Mouse (Mus musculus): ENCODE measurements at regions not wholly inside any gene's neighbourhood (a gene's known extent, or its start where the extent isn't known, plus 50 kb on each side); places are given as distances from the start of the nearest gene placed in this dataset.

DNA sequence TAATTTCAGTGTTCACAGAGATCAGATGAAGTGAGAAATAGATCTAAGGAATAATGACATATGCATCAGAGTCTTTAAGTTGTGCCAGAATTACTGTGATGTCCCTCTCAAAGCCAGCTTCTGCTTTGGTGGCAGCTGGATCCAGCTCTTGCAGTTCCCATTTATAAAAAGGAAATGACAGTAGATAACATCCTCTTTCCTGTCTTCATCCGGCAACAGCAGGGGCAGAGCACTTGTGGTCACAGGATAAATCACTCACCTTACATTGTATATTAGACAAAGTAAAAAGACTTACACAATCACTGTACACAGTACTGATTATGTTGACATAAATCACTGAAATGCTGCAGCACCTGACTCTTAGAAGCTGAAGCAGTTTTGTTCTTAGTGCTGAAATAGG, 1214.2 kb downstream of the Adam6a start:
- ATAC-seq (ENCODE audit: poor library complexity, severe bottlenecking) = peak; percentile 91

DNA sequence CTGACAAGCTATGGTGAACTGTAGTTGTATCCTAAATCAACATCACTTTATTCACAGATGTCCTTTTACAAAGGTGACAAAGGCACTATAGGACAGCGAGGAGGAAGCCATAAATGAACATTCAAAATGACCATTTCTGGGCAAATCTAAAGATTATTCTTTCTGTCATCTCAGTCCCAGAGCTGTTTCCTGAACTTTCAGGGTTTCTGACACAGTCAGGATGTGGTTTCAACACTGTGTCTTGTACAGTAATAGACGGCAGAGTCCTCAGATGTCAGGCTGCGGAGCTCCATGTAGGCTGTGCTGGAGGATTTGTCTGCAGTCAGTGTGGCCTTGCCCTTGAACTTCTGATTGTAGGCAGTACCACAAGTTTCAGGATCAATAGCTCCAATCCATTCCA, 1220.5 kb downstream of the Adam6a start:
- ATAC-seq (ENCODE audit: poor library complexity, severe bottlenecking) = peak; percentile 64

DNA sequence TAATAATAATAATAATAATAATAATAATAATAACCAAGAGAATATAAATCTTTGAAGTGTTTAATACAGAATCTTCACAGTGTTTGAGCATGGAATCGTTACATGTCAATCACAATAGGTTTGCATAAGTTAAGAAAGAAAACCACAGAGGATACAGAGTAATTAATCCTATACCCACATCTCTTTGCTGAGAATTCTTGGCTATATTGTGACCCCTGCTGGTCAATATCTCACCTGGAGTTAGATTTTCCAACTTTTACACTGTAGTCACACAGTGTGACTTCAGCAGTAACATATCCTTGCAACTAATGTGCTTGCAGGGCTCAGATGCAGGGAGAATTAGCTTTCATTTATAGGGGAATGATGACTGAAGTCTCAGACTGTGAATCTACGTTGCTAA, 1231.7 kb downstream of the Adam6a start:
- ATAC-seq (ENCODE audit: poor library complexity, severe bottlenecking) = peak; percentile 24; the same call in 1 of the 2 replicates

DNA sequence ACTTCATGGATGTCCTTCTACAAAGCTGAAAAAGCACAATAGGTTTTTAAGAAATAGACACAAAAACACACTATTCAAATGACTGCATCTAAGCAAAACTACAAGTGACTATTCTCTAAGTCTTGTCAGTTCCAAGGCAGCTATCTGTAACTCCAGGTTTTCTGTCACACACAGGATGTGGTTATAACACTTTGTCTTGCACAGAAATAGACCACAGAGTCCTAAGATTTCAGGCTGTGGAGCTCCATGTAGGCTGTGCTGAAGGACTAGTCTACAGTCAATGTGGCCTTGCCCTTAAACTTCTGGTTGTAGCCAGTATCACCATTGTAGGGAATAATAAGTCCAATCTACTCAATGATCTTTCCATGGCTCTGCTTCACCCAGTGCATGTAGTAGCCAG, 1243.1 kb upstream of the Zfp386 start:
- ATAC-seq (ENCODE audit: poor library complexity, severe bottlenecking) = peak; percentile 51

DNA sequence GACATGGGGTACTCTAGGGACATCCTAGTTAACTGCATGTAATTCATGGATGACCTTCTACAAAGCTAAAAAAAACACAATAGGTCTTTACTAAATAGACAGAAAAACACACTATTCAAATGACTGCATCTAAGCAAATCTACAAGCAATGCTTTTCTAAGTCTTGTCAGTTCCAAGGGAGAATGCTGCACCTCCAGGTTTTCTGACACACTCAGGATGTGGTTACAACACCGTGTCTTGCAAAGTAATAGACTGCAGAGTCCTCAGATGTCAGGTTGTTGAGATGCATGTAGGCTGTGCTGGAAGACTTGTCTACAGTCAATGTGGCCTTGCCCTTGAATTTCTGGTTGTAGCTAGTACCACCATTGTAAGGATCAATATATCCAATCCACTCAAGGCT, 1238.3 kb upstream of the Zfp386 start:
- no peak for ATAC-seq (ENCODE audit: poor library complexity, severe bottlenecking)

DNA sequence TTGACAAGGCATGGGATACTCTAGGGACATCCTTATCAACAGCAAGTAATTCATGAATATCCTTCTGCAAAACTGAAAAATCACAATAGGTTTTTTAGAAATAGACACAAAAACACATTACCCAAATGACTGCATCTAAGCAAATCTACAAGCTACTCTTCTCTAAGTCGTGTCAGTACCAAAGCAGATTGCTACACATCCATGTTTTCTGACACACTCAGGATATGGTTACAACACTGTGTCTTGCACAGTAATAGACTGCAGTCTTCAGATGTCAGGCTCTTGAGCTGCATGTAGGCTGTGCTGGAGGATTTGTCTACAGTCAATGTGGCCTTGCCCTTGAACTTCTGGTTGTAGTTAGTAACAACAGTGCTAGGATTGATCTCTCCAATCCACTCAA, 1230.7 kb upstream of the Zfp386 start:
- peak; percentile 65 for ATAC-seq (ENCODE audit: poor library complexity, severe bottlenecking)

DNA sequence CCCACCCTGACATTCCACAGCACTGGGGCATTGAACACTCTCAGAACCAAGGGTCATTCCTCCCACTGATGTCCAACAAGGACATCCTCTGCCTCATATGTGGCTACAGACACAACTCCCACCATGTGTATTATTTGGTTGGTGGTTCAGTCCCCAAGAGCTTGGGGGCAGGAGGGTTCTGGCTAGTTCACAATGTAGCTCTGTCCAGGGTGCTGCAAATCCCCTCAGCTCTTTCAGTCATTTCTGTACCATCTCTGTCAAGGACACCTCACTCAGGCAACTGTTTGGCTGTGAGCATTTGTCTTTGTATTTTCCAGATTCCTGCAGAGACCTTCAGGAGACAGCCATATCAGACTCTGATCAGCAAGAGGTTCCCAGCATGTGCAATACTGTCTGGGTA, 1214.6 kb upstream of the Zfp386 start:
- ATAC-seq (ENCODE audit: poor library complexity, severe bottlenecking) = no peak

All from megakaryocyte, adult 5-6 weeks (primary cell).